Mouse (Mus musculus): ENCODE results near the gene N4bp2. TPM values are rescaled to one million over a fixed set of nuclear protein-coding genes. Genes with fewer than 3 reads are reported as not detected.
"Not testable (repeated sequence)": the region's sequence is repeated elsewhere in the genome, so short reads cannot be mapped to it uniquely, and the experiment has no call there.

Gene N4bp2
- 15.4 and 15.9 TPM in 2 replicates for polyA plus RNA-seq (2015; fragmentation: Nextera tagmentation; extraction: Ambion mirVana)

- H3K27me3 ChIP-seq (replicated peaks), result no peaks in the 10 kb centered on the region
- peaks cover 4% of the 10 kb centered on the region for H3K36me3 ChIP-seq
- H3K27ac ChIP-seq (replicated peaks), result peak within 1 kb of the TSS; percentile 100
- ATAC-seq (ENCODE audit: extremely low read depth, insufficient number of reproducible peaks, low FRiP score, low TSS enrichment), result peak; percentile 19; the same call in 1 of the 2 replicates
- H3K9ac ChIP-seq, result peak within 1 kb of the TSS; percentile 96
- under 1% methylated on average over 73 of the region's 80 CpGs for WGBS
- peaks cover 25% of the 10 kb centered on the region for H3K4me1 ChIP-seq
- H3K9me3 ChIP-seq, result no peaks in the 10 kb centered on the region
- peak within 1 kb of the TSS; percentile 92 for H3K4me2 ChIP-seq
- peak within 1 kb of the TSS; percentile 77 for H3K4me3 ChIP-seq
Measured at GRCm38 (mm10) chr5:65763088-65763915, at the start of gene N4bp2. N4bp2 (plus strand) TSS chr5:65763521.

DNA sequence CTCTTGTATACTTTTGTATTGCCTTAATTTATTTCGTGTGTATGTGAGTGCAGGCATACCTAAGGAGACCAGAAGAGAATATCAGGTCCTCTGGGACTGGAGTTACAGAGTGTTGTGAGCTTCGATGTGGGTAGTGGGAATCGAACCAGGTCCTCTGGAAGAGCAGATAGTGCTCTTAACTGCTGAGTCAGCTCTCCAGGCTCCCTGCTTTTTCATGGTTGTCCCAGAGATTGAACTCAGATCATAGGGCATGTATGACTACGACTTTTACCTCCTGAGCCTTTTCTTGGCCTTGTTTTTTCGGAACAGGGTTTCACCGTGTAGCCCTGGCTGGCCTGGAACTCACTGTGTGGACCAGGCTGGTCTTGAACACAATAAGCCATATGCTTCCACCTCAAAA, 48.2 kb upstream of the N4bp2 start:
- no peaks in the 10 kb centered on the region for H3K9me3 ChIP-seq
- peaks cover 5% of the 10 kb centered on the region for H3K4me1 ChIP-seq
- H3K27me3 ChIP-seq (replicated peaks), result no peaks in the 10 kb centered on the region
- H3K27ac ChIP-seq (replicated peaks), result no peak overlapping the region
- no peak overlapping the region for H3K4me2 ChIP-seq
- ATAC-seq (ENCODE audit: extremely low read depth, insufficient number of reproducible peaks, low FRiP score, low TSS enrichment), result no peak
- no peak overlapping the region for H3K9ac ChIP-seq
- 82% methylated on average over 6 of the region's 6 CpGs for WGBS
- H3K36me3 ChIP-seq, result no peaks in the 10 kb centered on the region
- no peak overlapping the region for H3K4me3 ChIP-seq

DNA sequence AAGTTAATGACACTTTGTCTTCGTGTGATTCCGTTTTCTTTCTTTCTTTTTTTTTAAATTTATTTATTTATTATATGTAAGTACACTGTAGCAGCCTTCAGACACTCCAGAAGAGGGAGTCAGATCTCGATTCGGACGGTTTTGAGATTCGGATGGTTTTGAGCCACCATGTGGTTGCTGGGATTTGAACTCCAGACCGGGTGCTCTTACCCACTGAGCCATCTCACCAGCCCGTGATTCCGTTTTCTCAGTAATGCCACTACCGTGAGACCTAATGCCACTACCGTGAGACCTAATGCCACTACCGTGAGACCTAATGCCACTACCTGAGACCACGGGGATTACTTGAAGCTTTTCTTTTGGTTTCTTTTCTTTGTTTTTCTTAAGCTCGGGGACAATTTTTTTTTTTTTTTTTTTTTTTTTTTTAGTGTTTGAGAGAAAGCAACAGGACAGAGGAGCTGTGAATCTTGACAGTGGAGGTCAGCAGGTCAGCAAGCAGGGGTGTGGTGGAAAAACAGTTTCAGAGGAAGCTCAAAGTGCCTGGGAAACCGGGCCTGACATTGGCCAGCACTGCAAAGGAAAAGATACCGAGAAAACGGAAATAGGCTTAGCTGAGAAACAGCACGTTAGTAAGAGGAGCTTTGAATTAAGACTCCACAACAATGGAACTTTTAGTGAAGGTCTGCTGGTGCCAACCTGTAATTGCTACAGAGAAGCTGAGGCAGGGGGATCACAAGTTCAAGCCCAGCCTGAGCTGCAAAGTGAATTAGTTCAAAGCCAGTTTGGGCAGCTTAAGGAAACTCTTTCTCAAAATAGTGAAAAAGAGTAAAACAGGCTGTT, 46.0 kb upstream of the N4bp2 start:
- Histone ChIP-seq H3K27me3 (replicated peaks) (no peaks in the 10 kb centered on the region), H3K4me2 (no peak overlapping the region), H3K27ac (replicated peaks) (peak overlapping the region; percentile 78), H3K9me3 (no peaks in the 10 kb centered on the region), H3K9ac (no peak overlapping the region; the same call in 1 of the 2 replicates), H3K4me3 (no peak overlapping the region), H3K4me1 (peaks cover 5% of the 10 kb centered on the region), H3K36me3 (no peaks in the 10 kb centered on the region)
- 72% methylated on average over 18 of the region's 18 CpGs for WGBS
- ATAC-seq (ENCODE audit: extremely low read depth, insufficient number of reproducible peaks, low FRiP score, low TSS enrichment), result no peak

- H3K4me3 ChIP-seq; H3K9me3 ChIP-seq; H3K4me2 ChIP-seq; H3K9ac ChIP-seq; H3K36me3 ChIP-seq; ATAC-seq (ENCODE audit: extremely low read depth, insufficient number of reproducible peaks, low FRiP score, low TSS enrichment); H3K27me3 ChIP-seq (replicated peaks); H3K4me1 ChIP-seq: not testable (repeated sequence)
- H3K27ac ChIP-seq (replicated peaks), result peak overlapping the region; percentile 78
- 90% methylated on average over 8 of the region's 8 CpGs for WGBS
Measured at GRCm38 (mm10) chr5:65717903-65718211, 45.5 kb upstream of the N4bp2 start.

DNA sequence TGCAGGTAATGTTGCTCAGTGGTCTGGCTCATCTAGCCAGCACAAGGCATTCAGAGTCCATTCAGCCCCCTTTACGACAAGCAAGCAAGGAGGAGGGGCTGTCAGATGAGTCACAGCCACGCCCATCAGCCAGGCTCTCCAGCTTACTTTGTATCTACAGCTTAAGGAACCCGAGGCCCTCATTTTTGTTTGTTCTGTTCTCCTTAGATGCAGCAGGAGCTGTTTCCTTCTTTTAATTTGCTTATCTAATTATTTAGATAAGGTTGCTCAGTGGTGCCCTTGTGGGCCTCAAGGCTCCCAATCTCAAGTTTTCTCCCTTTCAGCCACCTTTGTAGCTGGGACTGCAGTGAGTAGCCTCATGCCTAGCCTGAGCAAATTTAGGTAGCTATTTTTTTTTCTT, 45.0 kb upstream of the N4bp2 start:
- 20% methylated on average over 3 of the region's 3 CpGs for WGBS

GRCm38 (mm10) chr5:65724311-65725054, 38.8 kb upstream of the N4bp2 start:
- ATAC-seq (ENCODE audit: extremely low read depth, insufficient number of reproducible peaks, low FRiP score, low TSS enrichment), result peak; percentile 66
- Histone ChIP-seq H3K27me3 (replicated peaks) (no peaks in the 10 kb centered on the region), H3K9me3 (no peaks in the 10 kb centered on the region), H3K4me2 (peak overlapping the region; percentile 77), H3K36me3 (no peaks in the 10 kb centered on the region), H3K9ac (peak overlapping the region; percentile 75), H3K4me3 (peak overlapping the region; percentile 55), H3K27ac (replicated peaks) (peak overlapping the region; percentile 91), H3K4me1 (peaks cover 22% of the 10 kb centered on the region)
- WGBS, result under 1% methylated on average over 23 of the region's 23 CpGs

More for the DNA sequence above, 45.0 kb upstream of the N4bp2 start:
- Histone ChIP-seq H3K27me3 (replicated peaks) (no peaks in the 10 kb centered on the region), H3K4me1 (peaks cover 5% of the 10 kb centered on the region), H3K36me3 (no peaks in the 10 kb centered on the region), H3K9me3 (no peaks in the 10 kb centered on the region), H3K9ac (no peak overlapping the region), H3K4me3 (no peak overlapping the region), H3K27ac (replicated peaks) (peak overlapping the region; percentile 78; the same call in 1 of the 2 replicates), H3K4me2 (no peak overlapping the region)
- ATAC-seq (ENCODE audit: extremely low read depth, insufficient number of reproducible peaks, low FRiP score, low TSS enrichment), result no peak

- peak overlapping the region; percentile 28 for H3K4me2 ChIP-seq
- peak overlapping the region; percentile 24; the same call in 1 of the 2 replicates for H3K9ac ChIP-seq
- peak; percentile 79 for ATAC-seq (ENCODE audit: extremely low read depth, insufficient number of reproducible peaks, low FRiP score, low TSS enrichment)
- no peaks in the 10 kb centered on the region for H3K27me3 ChIP-seq (replicated peaks)
- no peak overlapping the region for H3K4me3 ChIP-seq
- H3K9me3 ChIP-seq, result no peaks in the 10 kb centered on the region
- no peaks in the 10 kb centered on the region for H3K36me3 ChIP-seq
- WGBS, result 35% methylated on average over 9 of the region's 9 CpGs
- H3K4me1 ChIP-seq, result peaks cover 29% of the 10 kb centered on the region
- peak overlapping the region; percentile 91 for H3K27ac ChIP-seq (replicated peaks)
Measured at GRCm38 (mm10) chr5:65731173-65732007, 31.9 kb upstream of the N4bp2 start.

DNA sequence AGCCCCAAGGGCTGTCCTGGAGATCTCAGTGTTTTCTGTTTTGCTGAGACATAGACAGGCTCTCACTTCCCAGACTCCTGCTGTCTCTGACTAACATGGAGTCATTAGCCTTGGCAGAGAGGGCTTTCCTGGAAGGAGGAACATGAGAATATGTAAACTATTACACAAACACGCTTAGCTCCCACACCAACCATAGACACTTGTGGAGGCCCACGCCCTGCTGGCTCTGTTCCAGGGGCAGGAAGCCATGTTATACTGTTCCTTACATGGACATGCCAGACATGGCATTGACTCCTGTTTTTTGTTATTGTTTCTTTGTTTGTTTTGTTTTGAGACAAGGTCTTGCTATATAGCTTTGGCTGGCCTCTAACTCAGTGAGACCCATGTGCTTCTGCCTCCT, 27.7 kb upstream of the N4bp2 start:
- Histone ChIP-seq H3K4me1 (peaks cover 17% of the 10 kb centered on the region), H3K27ac (replicated peaks) (no peak overlapping the region), H3K27me3 (replicated peaks) (no peaks in the 10 kb centered on the region), H3K4me3 (no peak overlapping the region), H3K36me3 (no peaks in the 10 kb centered on the region), H3K9me3 (no peaks in the 10 kb centered on the region), H3K9ac (no peak overlapping the region), H3K4me2 (no peak overlapping the region)
- no peak for ATAC-seq (ENCODE audit: extremely low read depth, insufficient number of reproducible peaks, low FRiP score, low TSS enrichment)
- WGBS, result 79% methylated on average over 2 of the region's 2 CpGs

GRCm38 (mm10) chr5:65739366-65739765, 24.0 kb upstream of the N4bp2 start:
- WGBS, result 93% methylated on average over 3 of the region's 3 CpGs
- H3K4me2 ChIP-seq, result no peak overlapping the region
- no peaks in the 10 kb centered on the region for H3K4me1 ChIP-seq
- H3K36me3 ChIP-seq, result no peaks in the 10 kb centered on the region
- no peak for ATAC-seq (ENCODE audit: extremely low read depth, insufficient number of reproducible peaks, low FRiP score, low TSS enrichment)
- no peak overlapping the region for H3K27ac ChIP-seq (replicated peaks)
- H3K27me3 ChIP-seq (replicated peaks), result no peaks in the 10 kb centered on the region
- no peak overlapping the region for H3K9ac ChIP-seq
- no peaks in the 10 kb centered on the region for H3K9me3 ChIP-seq
- H3K4me3 ChIP-seq, result no peak overlapping the region

GRCm38 (mm10) chr5:65746908-65747307, 16.4 kb upstream of the N4bp2 start:
- Histone ChIP-seq H3K36me3 (no peaks in the 10 kb centered on the region), H3K4me2 (no peak overlapping the region), H3K27ac (replicated peaks) (no peak overlapping the region), H3K27me3 (replicated peaks) (no peaks in the 10 kb centered on the region), H3K4me3 (no peak overlapping the region), H3K4me1 (no peaks in the 10 kb centered on the region), H3K9me3 (no peaks in the 10 kb centered on the region), H3K9ac (no peak overlapping the region)
- no peak for ATAC-seq (ENCODE audit: extremely low read depth, insufficient number of reproducible peaks, low FRiP score, low TSS enrichment)
- 79% methylated on average over 4 of the region's 5 CpGs for WGBS

Data from heart, embryonic 13.5 days (tissue).